ENCODE assay signal across 8 mouse cellular contexts in genomic region chr7:65902471-65903180, GRCm38 (mm10). TPM values are rescaled to one million over a fixed set of nuclear protein-coding genes. Genes with fewer than 3 reads are reported as not detected.
DNase-seq lines count a peak whose midpoint lies in the region; ATAC-seq and TF ChIP-seq lines count a peak whose summit lies in the region.

No protein-coding gene starts in this region.

- no peak overlapping the region for H3K4me2 ChIP-seq in hindbrain, embryonic 15.5 days
- no peak overlapping the region for H3K4me2 ChIP-seq in lung, postnatal 0 days (replicated peaks; ENCODE audit: low read depth, low read length)

- no peaks in the 10 kb centered on the region for H3K9me3 ChIP-seq in hindbrain, embryonic 15.5 days
- H3K9me3 ChIP-seq in lung, postnatal 0 days (ENCODE audit: low read length): no peaks in the 10 kb centered on the region

- H3K9ac ChIP-seq in hindbrain, embryonic 15.5 days: no peak overlapping the region
- H3K9ac ChIP-seq in lung, postnatal 0 days (replicated peaks; ENCODE audit: low read depth): no peak overlapping the region

- H3K27ac ChIP-seq in gastrocnemius, adult 2 months: peak overlapping the region; percentile 74
- no peak overlapping the region for H3K27ac ChIP-seq in hindbrain, embryonic 15.5 days (replicated peaks)
- no peak overlapping the region for H3K27ac ChIP-seq in lung, postnatal 0 days (ENCODE audit: low read length)

- 32% methylated on average over 13 of the region's 13 CpGs for WGBS in hindbrain, embryonic 15.5 days
- WGBS in lung, postnatal 0 days: 25% methylated on average over 13 of the region's 13 CpGs

- TF ChIP-seq EP300 in lung, postnatal 0 days (IDR thresholded peaks at IDR 0.05): no peak

- intact Hi-C loops in gastrocnemius, adult 2 months (cut with DNase I): no loop called here

- H3K4me3 ChIP-seq in gastrocnemius, adult 2 months: peak overlapping the region; percentile 47
- H3K4me3 ChIP-seq in hindbrain, embryonic 15.5 days: no peak overlapping the region
- H3K4me3 ChIP-seq in lung, postnatal 0 days (ENCODE audit: low read depth, low read length): no peak overlapping the region

- peak; percentile 40; the same call in 1 of the 2 replicates for ATAC-seq in hindbrain, embryonic 15.5 days (ENCODE audit: low FRiP score, low read depth)
- peak; percentile 67 for ATAC-seq in lung, postnatal 0 days

- peak; percentile 29 for DNase-seq in ZHBTc4 (ENCODE audit: low read depth, low spot score)
- DNase-seq in cerebellum, adult 18-20 months: peak; percentile 48
- peak; percentile 69 for DNase-seq in gastrocnemius, adult 2 months
- DNase-seq in layer of hippocampus, postnatal 36 days: peak; percentile 16 to 18
- DNase-seq in lung, postnatal 0 days (ENCODE audit: low spot score): peak; percentile 47
- DNase-seq in right cerebral cortex, postnatal 14 days: peak; percentile 36
- no peak for DNase-seq in spleen, adult 18-20 months

- no peaks in the 10 kb centered on the region for H3K27me3 ChIP-seq in hindbrain, embryonic 15.5 days
- no peaks in the 10 kb centered on the region for H3K27me3 ChIP-seq in lung, postnatal 0 days (replicated peaks; ENCODE audit: insufficient read depth, low read length)

- H3K36me3 ChIP-seq in hindbrain, embryonic 15.5 days: no peaks in the 10 kb centered on the region
- no peaks in the 10 kb centered on the region for H3K36me3 ChIP-seq in lung, postnatal 0 days (ENCODE audit: insufficient read depth, low read length)

- peaks cover 10% of the 10 kb centered on the region for H3K4me1 ChIP-seq in hindbrain, embryonic 15.5 days (replicated peaks)
- H3K4me1 ChIP-seq in lung, postnatal 0 days (ENCODE audit: insufficient read depth, low read depth, low read length): no peaks in the 10 kb centered on the region

- TF ChIP-seq CTCF in gastrocnemius, adult 2 months (IDR thresholded peaks at IDR 0.05): no peak
- TF ChIP-seq CTCF in lung, postnatal 0 days (IDR thresholded peaks at IDR 0.05): no peak

RNA-seq across cellular contexts. Expression of gene Pcsk6, which starts 41.1 kb away (rescaled TPM):
- total RNA-seq in gastrocnemius, adult 2 months (2021): 10 to 100 TPM; 17.7 to 20.8 TPM
- 1.0 and 1.8 TPM in 2 replicates for polyA plus RNA-seq in hindbrain, embryonic 15.5 days (2015; fragmentation: Nextera tagmentation; extraction: Ambion mirVana)
- total RNA-seq in layer of hippocampus, postnatal 36 days (2021): 10 to 100 TPM; 12.5 to 14.8 TPM
- polyA plus RNA-seq in lung, postnatal 0 days (2015; fragmentation: Nextera tagmentation; extraction: Ambion mirVana): 1.4 and 1.5 TPM in 2 replicates

Comparison
In these comparisons a context has a peak if more than half of its experiments do, and no peak if none do; other contexts are left out.
1. DNase-seq: peak in ZHBTc4 (single experiment), cerebellum, adult 18-20 months (2 of 2), gastrocnemius, adult 2 months (single experiment), layer of hippocampus, postnatal 36 days (2 of 2), lung, postnatal 0 days (single experiment) and right cerebral cortex, postnatal 14 days (single experiment); none in spleen, adult 18-20 months (0 of 2).